Mouse (Mus musculus) lung, embryonic 16.5 days (tissue): ENCODE data around the gene Sowahc. TPM values are rescaled to one million over a fixed set of nuclear protein-coding genes. Genes with fewer than 3 reads are reported as not detected.

Source experiments
- ATAC-seq: fragments of 200-750 bp; cut with Nextera tagmentation; 2 replicates; pipeline ENCODE4 v1.8.0; 2017; ENCODE audit warnings: low read depth, mild to moderate bottlenecking, moderate library complexity
- H3K27ac ChIP-seq: fragments of 300-500 bp; sonication (generic); 2 replicates; pipeline ENCODE4 v1.5.1; 2014; ENCODE audit warnings: mild to moderate bottlenecking, control low read depth, low read length
- H3K27me3 ChIP-seq: fragments of 300-500 bp; sonication (generic); 2 replicates; pipeline ENCODE4 v1.6.1; 2014; ENCODE audit warnings: low read depth, low read length, mixed read lengths; ENCODE audit not compliant: control insufficient read depth, insufficient read depth
- H3K36me3 ChIP-seq: fragments of 300-500 bp; sonication (generic); 2 replicates; pipeline ENCODE4 v1.6.1; 2014; ENCODE audit warnings: low read length; ENCODE audit not compliant: control insufficient read depth, insufficient read depth
- H3K4me1 ChIP-seq: fragments of 300-500 bp; sonication (generic); replicated peaks from 2 replicates; pipeline ENCODE4 v1.6.1; 2014; ENCODE audit warnings: low read length, mixed read lengths; ENCODE audit not compliant: control insufficient read depth, insufficient read depth
- H3K4me2 ChIP-seq: fragments of 300-500 bp; sonication (generic); 2 replicates; pipeline ENCODE4 v1.6.1; 2014; ENCODE audit warnings: low read depth, low read length, control low read depth
- H3K4me3 ChIP-seq: fragments of 300-500 bp; sonication (generic); 2 replicates; pipeline ENCODE4 v1.5.1; 2014; ENCODE audit warnings: mild to moderate bottlenecking, low read length, control low read depth
- H3K9ac ChIP-seq: fragments of 300-500 bp; sonication (generic); 2 replicates; pipeline ENCODE4 v1.6.1; 2014; ENCODE audit warnings: low read length, control low read depth
- H3K9me3 ChIP-seq: fragments of 300-500 bp; sonication (generic); 2 replicates; pipeline ENCODE4 v1.6.1; 2016; ENCODE audit warnings: low read length; ENCODE audit not compliant: control insufficient read depth
- WGBS: fragments of 180-500 bp; shearing (Covaris S2); extraction: QIAGEN DNeasy Blood & Tissue Kit; methylation state at CpG from one replicate; pipeline ENCODE4 v1.1.7; 2014; 5-methylcytosine and 5-hydroxymethylcytosine counted together
- polyA plus RNA-seq: library from polyadenylated mRNA; unstranded; fragments of >200 nt; fragmentation: Nextera tagmentation; extraction: Ambion mirVana; gene quantifications from 2 replicates; pipeline ENCODE4 v1.2.1, GENCODE M21; 2015

Sowahc gene
- polyA plus RNA-seq, 1 experiment from 2014 or later: 12.8 TPM

DNA sequence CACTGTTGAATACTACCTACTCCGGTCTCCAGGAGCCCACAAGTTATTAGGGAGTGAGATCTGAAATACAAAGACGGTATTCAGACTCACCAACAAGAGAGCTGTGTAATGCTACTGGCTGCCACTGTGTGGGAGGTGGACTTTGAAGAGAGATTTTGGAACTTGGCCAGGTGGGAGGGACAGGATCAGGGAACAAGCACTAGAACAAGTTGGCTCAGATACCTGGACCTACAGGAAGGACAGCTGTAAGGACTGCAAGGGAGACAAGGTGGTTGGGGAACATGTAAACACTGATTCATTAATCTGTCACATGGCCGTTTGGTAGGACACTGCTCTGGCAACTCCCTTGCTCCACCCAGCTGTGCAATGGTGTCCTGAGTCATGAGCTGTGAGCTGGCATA, 19.4 kb downstream of the Sowahc start:
- H3K9me3 ChIP-seq: peaks cover 3% of the 10 kb centered on the region; the same call in 1 of the 2 replicates
- peak; percentile 83 for ATAC-seq

DNA sequence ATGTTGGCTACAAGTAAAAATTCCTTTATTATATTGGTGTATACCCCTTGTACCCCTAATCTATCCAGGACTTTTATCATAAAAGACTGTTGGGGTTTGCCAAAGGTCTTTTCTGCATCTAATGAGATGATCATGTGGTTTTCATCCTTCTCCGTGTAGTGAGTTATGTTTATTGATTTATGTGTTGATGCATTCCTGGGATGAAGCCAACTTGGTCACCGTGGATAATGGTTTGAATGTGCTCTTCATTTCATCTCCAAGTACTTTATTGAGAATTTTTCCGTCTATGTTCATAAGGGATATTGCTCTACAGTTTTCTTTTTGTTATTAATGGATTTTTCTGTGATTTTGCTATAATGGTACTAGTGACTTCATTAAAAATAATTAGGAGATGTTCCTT, 27.8 kb downstream of the Sowahc start:
- no peaks in the 10 kb centered on the region for H3K27me3 ChIP-seq
- no peak for ATAC-seq
- no peak overlapping the region for H3K4me3 ChIP-seq
- H3K9ac ChIP-seq: no peak overlapping the region
- H3K4me1 ChIP-seq: no peaks in the 10 kb centered on the region
- no peaks in the 10 kb centered on the region for H3K36me3 ChIP-seq
- 50% methylated on average over 3 of the region's 3 CpGs for WGBS
- no peak overlapping the region for H3K27ac ChIP-seq
- H3K9me3 ChIP-seq: no peaks in the 10 kb centered on the region
- H3K4me2 ChIP-seq: no peak overlapping the region

More for the DNA sequence above, 19.4 kb downstream of the Sowahc start:
- Histone ChIP-seq H3K9ac (no peak overlapping the region), H3K27me3 (no peaks in the 10 kb centered on the region), H3K36me3 (no peaks in the 10 kb centered on the region), H3K4me1 (peaks cover 8% of the 10 kb centered on the region), H3K4me2 (no peak overlapping the region), H3K27ac (no peak overlapping the region; the same call in 1 of the 2 replicates), H3K4me3 (no peak overlapping the region)
- whole genome bisulfite sequencing: 23% methylated on average over 3 of the region's 3 CpGs

DNA sequence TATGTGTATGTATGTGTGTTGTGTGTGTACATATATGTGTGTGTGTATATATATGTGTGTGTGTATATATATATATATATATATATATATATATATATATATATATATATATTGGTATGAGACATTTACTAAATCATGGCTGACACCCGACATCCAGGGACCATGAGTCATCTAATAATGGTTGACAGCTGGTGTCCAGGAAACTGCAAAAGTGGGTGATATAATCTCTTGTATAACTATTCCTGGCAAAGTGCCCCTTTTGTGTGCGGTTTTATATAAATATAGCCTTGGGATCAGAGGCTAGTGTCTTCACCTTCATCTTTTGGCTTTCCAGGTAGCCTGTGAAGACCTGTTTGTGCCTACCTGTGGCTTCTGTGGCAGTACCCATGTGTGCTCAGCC, 28.9 kb downstream of the Sowahc start:
- Histone ChIP-seq H3K27me3 (no peaks in the 10 kb centered on the region), H3K36me3 (no peaks in the 10 kb centered on the region), H3K4me3 (no peak overlapping the region), H3K4me2 (no peak overlapping the region), H3K4me1 (no peaks in the 10 kb centered on the region), H3K9me3 (no peaks in the 10 kb centered on the region), H3K9ac (no peak overlapping the region), H3K27ac (no peak overlapping the region)
- ATAC-seq: no peak
- 43% methylated on average over 2 of the region's 2 CpGs for WGBS

DNA sequence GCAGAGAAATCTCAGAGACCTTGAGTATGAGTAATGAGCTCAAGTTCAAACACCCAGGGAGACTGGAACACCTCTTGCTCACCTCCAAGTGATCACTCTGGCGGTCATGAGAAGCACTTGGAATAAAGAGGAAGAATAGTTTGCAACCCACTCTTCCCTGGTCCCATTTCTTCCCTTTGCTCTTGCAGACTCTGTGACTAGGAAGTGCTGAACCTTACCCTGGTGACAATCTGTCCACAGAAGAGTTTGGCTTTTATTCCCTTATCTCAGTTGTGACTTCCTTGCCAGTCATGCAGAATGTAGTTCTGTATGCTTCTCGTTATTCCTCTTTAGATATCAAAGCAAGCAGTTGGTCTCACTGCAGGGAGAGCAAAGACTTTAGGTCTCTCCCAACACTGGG, 30.2 kb downstream of the Sowahc start:
- H3K4me2 ChIP-seq: no peak overlapping the region
- no peaks in the 10 kb centered on the region for H3K27me3 ChIP-seq
- no peak overlapping the region for H3K27ac ChIP-seq
- no peaks in the 10 kb centered on the region for H3K36me3 ChIP-seq
- H3K9me3 ChIP-seq: no peaks in the 10 kb centered on the region
- no peak overlapping the region for H3K9ac ChIP-seq
- no peak for ATAC-seq
- no peaks in the 10 kb centered on the region for H3K4me1 ChIP-seq
- no peak overlapping the region for H3K4me3 ChIP-seq
- 35% methylated on average over 2 of the region's 2 CpGs for WGBS

DNA sequence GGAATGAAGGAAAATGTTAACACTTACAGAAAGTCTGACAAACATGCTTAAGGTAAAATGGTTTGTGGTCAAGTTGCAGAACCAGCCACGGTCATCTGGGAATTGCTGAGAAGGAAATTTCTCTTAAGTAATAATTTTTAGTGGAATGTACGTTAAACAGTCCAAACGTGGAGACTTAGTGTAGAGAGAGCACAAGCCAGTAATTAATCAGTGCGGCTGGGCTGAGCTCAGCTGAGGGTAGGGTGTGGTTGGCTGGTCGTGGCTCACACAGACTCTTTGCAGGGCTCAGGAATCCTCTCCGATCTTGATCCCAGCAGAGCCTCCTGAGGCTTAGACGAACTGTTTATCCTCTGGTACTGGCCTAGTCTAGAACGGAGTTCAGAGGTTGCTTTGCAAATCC, 30.6 kb downstream of the Sowahc start:
- no peak overlapping the region for H3K4me2 ChIP-seq
- H3K27ac ChIP-seq: no peak overlapping the region
- 37% methylated on average over 8 of the region's 8 CpGs for WGBS
- ATAC-seq: no peak
- H3K27me3 ChIP-seq: no peaks in the 10 kb centered on the region
- no peaks in the 10 kb centered on the region for H3K4me1 ChIP-seq
- H3K9ac ChIP-seq: no peak overlapping the region
- no peaks in the 10 kb centered on the region for H3K36me3 ChIP-seq
- no peak overlapping the region for H3K4me3 ChIP-seq
- H3K9me3 ChIP-seq: no peaks in the 10 kb centered on the region

DNA sequence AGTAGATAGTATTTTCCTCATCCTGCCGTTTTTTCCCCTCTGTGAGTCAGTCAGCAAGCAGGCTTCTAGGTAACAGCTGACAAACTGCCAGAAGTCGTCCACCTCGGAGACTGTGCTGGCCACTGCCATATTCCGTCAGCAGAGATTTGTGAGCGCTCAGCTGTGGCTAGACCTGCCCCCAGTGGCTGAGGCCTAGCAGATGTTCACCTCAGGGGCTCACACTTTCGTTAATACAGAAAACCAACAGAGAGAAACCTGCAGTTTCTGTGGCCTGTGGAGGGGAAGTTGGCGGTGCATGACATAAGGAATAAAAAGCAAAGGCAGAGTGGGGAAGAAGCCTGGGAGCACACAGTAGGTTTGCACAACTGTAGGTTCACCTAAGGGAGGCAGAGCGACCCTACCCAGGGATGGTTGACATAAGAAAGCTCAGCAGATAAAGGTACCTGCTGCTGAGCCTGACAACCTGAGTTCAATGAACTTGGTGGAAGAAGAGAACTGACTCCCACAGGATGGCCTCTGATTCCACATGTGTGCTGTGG, 31.9 kb downstream of the Sowahc start:
- Histone ChIP-seq H3K27ac (no peak overlapping the region), H3K9me3 (no peaks in the 10 kb centered on the region), H3K4me2 (no peak overlapping the region), H3K4me1 (no peaks in the 10 kb centered on the region), H3K27me3 (no peaks in the 10 kb centered on the region), H3K9ac (no peak overlapping the region), H3K36me3 (no peaks in the 10 kb centered on the region), H3K4me3 (no peak overlapping the region)
- WGBS: 76% methylated on average over 8 of the region's 8 CpGs
- no peak for ATAC-seq

DNA sequence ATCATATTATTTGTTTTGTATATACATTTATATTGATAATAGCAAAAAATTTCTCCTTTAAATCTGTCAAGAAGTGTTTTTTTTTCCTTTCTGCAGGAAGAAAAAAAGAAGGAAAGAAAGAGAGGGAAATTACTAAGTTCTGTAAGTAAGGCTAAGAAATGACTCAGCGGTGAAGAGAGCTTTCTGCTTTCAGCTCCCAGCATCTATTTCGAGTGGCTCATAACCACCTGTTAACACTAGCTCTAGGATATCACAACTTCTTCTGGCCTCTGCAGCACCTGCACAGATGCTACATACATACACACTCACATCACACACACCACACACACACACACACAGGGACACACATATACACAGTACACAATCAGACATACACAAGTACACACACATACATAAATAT, 34.8 kb downstream of the Sowahc start:
- Histone ChIP-seq H3K4me3 (no peak overlapping the region), H3K27me3 (no peaks in the 10 kb centered on the region), H3K4me1 (peaks cover 5% of the 10 kb centered on the region; the same call in 1 of the 2 replicates), H3K27ac (no peak overlapping the region), H3K9ac (no peak overlapping the region), H3K4me2 (no peak overlapping the region), H3K9me3 (no peaks in the 10 kb centered on the region), H3K36me3 (no peaks in the 10 kb centered on the region)
- 83% methylated on average over 2 of the region's 2 CpGs for WGBS
- no peak for ATAC-seq

DNA sequence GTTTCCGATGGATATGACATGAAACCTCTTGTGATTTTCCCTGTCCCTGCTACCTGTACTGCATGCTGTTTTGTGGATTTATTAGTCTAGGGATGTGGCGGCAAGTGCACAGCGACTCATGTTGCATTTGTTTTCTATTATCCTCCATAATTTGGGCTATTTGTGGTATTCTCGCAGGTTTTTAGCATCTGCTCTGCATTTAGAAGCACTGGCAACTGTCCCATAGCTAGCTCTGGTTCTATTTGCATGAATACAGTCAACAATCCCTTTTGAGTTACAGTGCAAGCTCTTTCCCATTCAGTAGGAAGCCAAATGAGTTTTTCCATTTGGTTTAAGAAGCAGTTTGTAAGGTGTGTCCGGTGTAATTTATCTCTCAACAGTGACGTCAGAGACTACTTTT, 37.8 kb downstream of the Sowahc start:
- ATAC-seq: no peak

DNA sequence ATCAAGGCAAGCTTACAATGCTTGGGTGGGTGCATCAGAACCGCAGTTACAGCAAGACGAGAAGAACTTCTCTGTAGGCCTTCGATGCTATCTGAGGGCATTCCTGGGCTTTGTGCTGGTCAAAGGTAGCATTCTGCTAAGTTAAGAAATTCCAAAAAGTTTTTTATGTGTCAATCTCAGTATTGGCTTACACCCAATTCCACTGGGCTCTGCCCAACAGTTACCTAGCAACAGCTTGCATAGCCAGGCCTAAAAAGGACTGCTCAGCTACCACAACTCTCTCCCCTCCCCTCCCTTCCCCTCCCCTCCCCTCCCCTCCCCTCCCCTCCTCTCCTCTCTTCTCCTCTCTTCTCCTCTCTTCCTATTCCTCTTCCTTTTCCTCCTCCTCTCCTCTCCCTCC, 39.9 kb downstream of the Sowahc start:
- Histone ChIP-seq H3K9me3 (no peaks in the 10 kb centered on the region), H3K9ac (no peak overlapping the region), H3K27ac (no peak overlapping the region), H3K27me3 (no peaks in the 10 kb centered on the region), H3K36me3 (no peaks in the 10 kb centered on the region), H3K4me3 (no peak overlapping the region), H3K4me2 (no peak overlapping the region), H3K4me1 (peaks cover 28% of the 10 kb centered on the region)
- peak; percentile 48 for ATAC-seq
- 73% methylated on average over 3 of the region's 3 CpGs for WGBS

More for the DNA sequence above, 37.8 kb downstream of the Sowahc start:
- Histone ChIP-seq H3K9ac (no peak overlapping the region), H3K36me3 (no peaks in the 10 kb centered on the region), H3K27ac (no peak overlapping the region), H3K4me1 (peaks cover 13% of the 10 kb centered on the region), H3K27me3 (no peaks in the 10 kb centered on the region), H3K4me3 (no peak overlapping the region), H3K9me3 (no peaks in the 10 kb centered on the region), H3K4me2 (no peak overlapping the region)
- 85% methylated on average over 6 of the region's 6 CpGs for WGBS

DNA sequence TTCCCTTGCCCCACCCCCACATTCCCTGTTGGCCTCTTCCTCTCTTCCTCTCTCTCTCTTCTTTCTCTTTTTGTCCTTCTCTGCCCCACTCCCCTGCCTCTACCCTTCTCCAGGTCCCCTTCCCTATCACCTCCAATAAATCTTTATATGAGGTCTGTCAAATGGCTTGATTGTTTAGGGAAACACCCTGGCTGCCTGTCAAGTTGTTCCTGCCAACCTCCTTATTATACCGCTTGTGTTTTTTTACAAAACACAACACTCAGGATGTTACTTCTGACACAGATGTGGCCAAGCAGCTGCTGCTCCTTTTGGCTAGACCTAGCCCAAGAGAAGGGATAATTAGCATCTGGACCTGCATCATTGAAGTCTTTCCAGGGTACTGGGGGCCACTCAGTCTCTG, 40.3 kb downstream of the Sowahc start:
- no peak overlapping the region for H3K4me2 ChIP-seq

More for the DNA sequence above, 40.3 kb downstream of the Sowahc start:
- Histone ChIP-seq H3K9me3 (no peaks in the 10 kb centered on the region), H3K9ac (no peak overlapping the region), H3K36me3 (no peaks in the 10 kb centered on the region), H3K4me1 (peaks cover 28% of the 10 kb centered on the region), H3K27me3 (no peaks in the 10 kb centered on the region), H3K27ac (no peak overlapping the region), H3K4me3 (no peak overlapping the region)
- ATAC-seq: no peak
- WGBS: 35% methylated on average over 1 of the region's 1 CpGs
